Mouse (Mus musculus): ENCODE results near the gene Borcs8. TPM values are rescaled to one million over a fixed set of nuclear protein-coding genes. Genes with fewer than 3 reads are reported as not detected.
A peak's percentile ranks its signal among the peaks of the same experiment; 100 is the strongest.

Gene Borcs8
- total RNA-seq (2014; fragmentation: Nextera tagmentation) (50.6 and 63.7 TPM in 2 replicates), total RNA-seq (2017) (28.6 and 44.9 TPM in 2 replicates)

GRCm38 (mm10) chr8:70139026-70139857, at the start of gene Borcs8, which contains the start of the genes Rfxank and Mef2b:
Borcs8 (plus strand) TSS chr8:70139499.
Rfxank (minus strand) TSS chr8:70139154.
Mef2b (plus strand) TSS chr8:70139711.
- peak; percentile 92 for ATAC-seq (replicated peaks; ENCODE audit: low FRiP score, low TSS enrichment, poor library complexity, severe bottlenecking)

- no peak for ATAC-seq (replicated peaks; ENCODE audit: low FRiP score, low TSS enrichment, poor library complexity, severe bottlenecking)
Measured at GRCm38 (mm10) chr8:70092786-70093185, 46.5 kb upstream of the Borcs8 start.

DNA sequence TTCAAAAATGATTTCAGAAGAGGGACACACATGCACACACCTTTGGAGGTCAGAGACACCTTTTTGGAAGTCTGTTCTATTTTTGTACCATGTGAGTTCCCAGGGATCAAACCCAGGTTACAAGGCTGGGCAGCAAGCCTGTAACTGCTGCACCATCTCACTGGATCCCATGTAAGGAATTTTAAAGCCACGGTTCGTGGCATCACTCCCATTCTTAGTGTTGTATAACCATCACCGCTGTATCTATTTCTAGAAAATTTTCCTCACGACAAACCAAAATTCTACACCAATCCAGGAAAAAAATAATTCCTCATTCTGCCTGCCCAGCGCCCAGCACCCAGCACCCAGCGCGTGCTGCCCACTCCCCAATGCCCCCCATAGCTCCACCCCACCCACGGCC, 40.0 kb upstream of the Borcs8 start:
- ATAC-seq (replicated peaks; ENCODE audit: low FRiP score, low TSS enrichment, poor library complexity, severe bottlenecking), result no peak

GRCm38 (mm10) chr8:70100241-70100640, 39.1 kb upstream of the Borcs8 start:
- no peak for ATAC-seq (replicated peaks; ENCODE audit: low FRiP score, low TSS enrichment, poor library complexity, severe bottlenecking)

GRCm38 (mm10) chr8:70104506-70104905, 34.8 kb upstream of the Borcs8 start:
- ATAC-seq (replicated peaks; ENCODE audit: low FRiP score, low TSS enrichment, poor library complexity, severe bottlenecking), result peak; percentile 94

- ATAC-seq (replicated peaks; ENCODE audit: low FRiP score, low TSS enrichment, poor library complexity, severe bottlenecking), result no peak
Measured at GRCm38 (mm10) chr8:70104922-70105321, 34.4 kb upstream of the Borcs8 start.

GRCm38 (mm10) chr8:70110451-70110850, 28.8 kb upstream of the Borcs8 start:
- ATAC-seq (replicated peaks; ENCODE audit: low FRiP score, low TSS enrichment, poor library complexity, severe bottlenecking), result no peak

GRCm38 (mm10) chr8:70111192-70111795, 28.0 kb upstream of the Borcs8 start:
- ATAC-seq (replicated peaks; ENCODE audit: low FRiP score, low TSS enrichment, poor library complexity, severe bottlenecking), result no peak

DNA sequence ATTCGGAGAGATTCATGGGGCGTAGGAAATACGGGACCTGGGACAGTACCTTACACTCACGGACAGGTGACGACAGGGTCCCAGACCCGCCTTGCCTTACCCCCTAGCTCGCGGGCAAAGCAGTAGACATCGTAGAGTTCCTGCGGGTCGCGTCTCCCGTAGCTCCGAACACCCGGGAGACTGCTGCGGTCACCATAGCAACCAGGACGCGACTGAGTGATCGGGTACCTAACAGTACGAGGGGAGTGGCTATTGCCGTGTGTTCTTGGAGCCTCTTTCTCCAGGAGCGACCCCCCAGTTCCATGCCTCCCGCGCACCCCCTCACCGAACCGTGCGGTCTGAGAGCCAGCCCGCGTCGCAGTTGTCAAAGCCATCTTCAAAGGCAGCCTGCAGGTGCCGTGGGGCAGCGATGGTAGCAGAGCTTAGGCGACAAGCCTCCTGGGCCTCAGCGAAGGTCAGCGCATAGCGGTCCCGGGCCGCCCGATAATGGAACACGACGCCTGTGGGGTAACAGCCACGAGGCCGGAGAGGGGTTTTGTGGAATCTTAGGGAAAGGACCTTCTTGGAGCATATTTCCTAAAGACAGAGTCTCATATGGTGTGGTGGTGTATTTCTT, 26.8 kb upstream of the Borcs8 start:
- ATAC-seq (replicated peaks; ENCODE audit: low FRiP score, low TSS enrichment, poor library complexity, severe bottlenecking), result no peak

- no peak for ATAC-seq (replicated peaks; ENCODE audit: low FRiP score, low TSS enrichment, poor library complexity, severe bottlenecking)
Measured at GRCm38 (mm10) chr8:70114488-70114887, 24.8 kb upstream of the Borcs8 start.

- no peak for ATAC-seq (replicated peaks; ENCODE audit: low FRiP score, low TSS enrichment, poor library complexity, severe bottlenecking)
Measured at GRCm38 (mm10) chr8:70114892-70115291, 24.4 kb upstream of the Borcs8 start.

DNA sequence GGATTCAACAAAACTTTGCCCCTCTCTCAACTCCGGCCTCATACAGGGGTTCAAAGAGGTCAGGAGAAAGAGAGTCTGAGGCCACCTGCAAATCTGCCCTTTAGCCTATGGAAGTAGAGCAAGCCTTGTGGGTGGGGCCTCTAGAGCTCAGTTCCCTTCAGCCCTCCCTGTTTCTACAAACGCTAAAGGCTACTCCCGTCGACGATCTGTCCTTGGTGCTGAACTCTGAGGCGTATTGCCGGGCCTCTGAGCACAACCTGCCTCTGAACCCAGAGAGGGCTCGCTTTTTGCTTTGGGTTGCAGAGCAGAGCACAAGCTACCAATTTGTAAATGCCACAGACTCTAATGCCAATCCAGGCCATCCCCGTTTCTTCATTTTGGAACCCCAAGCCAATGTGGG, 21.7 kb upstream of the Borcs8 start:
- ATAC-seq (replicated peaks; ENCODE audit: low FRiP score, low TSS enrichment, poor library complexity, severe bottlenecking), result peak; percentile 78

DNA sequence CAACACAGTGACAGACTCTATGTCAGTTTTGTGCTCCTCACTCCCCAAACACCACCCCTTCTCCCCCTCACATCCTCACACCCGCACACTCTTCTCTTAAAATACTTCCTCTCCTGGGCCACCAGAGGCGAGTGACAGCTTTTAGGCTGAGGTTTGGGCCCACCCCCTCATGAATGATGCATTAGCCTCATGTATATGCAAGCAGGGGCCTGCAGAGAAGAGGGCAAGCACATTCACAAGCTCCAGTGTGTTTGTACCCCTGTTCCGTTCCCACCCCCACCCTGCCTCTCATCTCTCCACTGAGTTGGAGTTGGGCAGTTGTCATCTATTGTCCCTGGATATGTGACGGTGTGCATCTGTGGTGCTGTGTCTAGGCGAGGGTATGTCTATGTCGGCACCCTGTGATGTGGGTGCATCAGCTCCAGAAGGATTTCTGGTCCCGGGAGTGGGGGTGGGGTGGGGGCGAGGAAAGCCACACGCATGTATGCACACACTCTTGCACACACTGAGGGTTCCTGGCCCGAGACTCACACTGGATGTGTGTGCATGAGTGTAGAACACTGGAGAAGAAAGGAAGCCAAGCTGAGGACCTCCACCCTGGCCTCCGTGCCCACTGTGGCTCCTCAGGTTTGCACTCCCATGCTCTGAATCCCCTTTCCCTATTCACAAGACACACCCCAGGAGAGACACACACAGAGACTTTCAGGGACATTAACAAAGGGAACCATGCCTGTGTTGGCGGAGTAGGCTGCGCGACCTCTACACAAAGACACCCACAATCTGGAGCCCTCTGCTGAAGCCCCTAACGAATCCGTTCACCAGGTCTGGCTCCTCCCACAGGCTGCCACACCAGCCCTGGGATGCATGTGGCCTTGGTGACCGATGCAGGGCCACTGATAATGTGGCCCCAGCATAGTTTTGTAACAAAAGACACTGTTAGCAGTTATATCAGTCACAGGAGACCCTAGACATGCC, 20.3 kb upstream of the Borcs8 start:
- ATAC-seq (replicated peaks; ENCODE audit: low FRiP score, low TSS enrichment, poor library complexity, severe bottlenecking), result no peak

DNA sequence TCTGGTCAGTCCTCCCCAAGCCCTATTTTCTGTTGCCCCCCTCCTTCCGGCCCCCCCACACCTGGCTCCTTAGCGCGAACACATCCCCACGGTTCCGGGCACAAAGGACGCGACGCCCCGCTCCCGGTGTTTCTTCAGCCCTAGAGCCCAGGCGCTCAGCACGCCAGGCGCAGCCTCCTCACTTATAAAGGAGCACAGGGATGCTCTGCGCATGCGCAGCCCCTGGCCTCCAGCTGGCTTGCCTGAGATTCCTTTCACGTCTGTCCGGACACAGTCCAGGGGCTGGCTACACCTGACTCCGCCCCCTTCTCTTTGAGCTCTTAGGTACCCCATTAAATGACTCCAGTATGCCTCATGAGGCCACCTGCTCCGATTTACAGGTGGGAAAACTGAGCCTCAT, 18.6 kb upstream of the Borcs8 start, which contains the start of gene Ncan:
Ncan (minus strand) TSS at position 207 of the 400 bp plus-strand sequence.
- no peak for ATAC-seq (replicated peaks; ENCODE audit: low FRiP score, low TSS enrichment, poor library complexity, severe bottlenecking)

- ATAC-seq (replicated peaks; ENCODE audit: low FRiP score, low TSS enrichment, poor library complexity, severe bottlenecking), result no peak
Measured at GRCm38 (mm10) chr8:70122863-70123262, 16.4 kb upstream of the Borcs8 start.

GRCm38 (mm10) chr8:70124992-70125391, 14.3 kb upstream of the Borcs8 start:
- no peak for ATAC-seq (replicated peaks; ENCODE audit: low FRiP score, low TSS enrichment, poor library complexity, severe bottlenecking)

DNA sequence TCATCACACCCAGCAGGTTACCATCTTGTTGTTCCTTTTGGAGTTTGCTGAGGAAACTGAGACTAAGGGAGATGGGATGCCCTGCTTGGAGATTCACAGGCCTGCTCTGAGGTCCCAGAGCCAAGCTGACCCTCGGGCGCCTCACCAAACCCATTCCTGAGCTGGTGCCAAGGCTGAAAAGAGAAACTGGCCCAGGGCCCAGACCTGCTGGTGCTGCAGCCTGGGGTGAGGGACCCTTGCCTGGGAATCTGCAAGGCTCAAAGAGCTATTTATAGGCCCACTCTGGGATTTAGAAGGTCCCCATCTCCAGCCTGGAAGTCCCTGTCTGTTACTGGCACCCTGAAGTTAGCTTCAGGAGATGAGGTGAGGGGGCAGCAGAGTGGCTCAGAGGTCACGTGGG, 10.9 kb upstream of the Borcs8 start:
- no peak for ATAC-seq (replicated peaks; ENCODE audit: low FRiP score, low TSS enrichment, poor library complexity, severe bottlenecking)

DNA sequence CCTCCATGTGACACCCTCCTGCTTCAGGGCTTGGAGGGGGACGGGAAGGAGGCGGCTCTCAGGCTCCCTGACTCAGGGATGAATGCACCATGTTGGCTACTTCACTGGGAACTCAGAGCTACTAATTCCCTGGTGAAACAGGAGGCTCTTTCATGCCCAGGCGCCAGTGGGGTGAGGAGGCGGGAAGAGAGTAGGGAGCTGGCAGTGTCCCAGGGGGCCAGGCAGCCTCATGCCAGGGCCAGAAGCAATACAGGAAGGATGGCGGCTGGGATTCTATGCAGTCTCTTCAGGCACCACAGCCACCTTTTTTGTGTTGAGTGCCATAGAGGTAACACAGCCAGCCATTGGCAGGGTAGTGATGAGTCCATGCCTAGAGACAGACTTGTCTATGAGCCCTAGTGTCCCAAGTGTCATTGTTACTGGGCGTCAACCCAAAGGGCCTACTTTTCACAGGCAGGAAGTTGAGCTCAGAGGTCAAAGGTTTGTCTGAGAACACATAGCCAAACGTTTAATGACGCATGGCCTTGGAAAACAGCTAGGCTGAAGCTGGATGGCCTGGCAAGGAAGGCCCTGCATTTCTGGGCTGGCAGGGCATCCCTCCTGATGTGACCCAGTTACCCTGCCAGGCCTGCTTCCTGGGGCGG, 9.9 kb upstream of the Borcs8 start:
- no peak for ATAC-seq (replicated peaks; ENCODE audit: low FRiP score, low TSS enrichment, poor library complexity, severe bottlenecking)

GRCm38 (mm10) chr8:70130066-70130465, 9.2 kb upstream of the Borcs8 start:
- ATAC-seq (replicated peaks; ENCODE audit: low FRiP score, low TSS enrichment, poor library complexity, severe bottlenecking), result no peak

Data from megakaryocyte-erythroid progenitor cell, adult 5-6 weeks (primary cell).